ENCODE assay signal across 8 mouse cellular contexts in genomic region chr4:46665371-46665774, GRCm38 (mm10). TPM values are rescaled to one million over a fixed set of nuclear protein-coding genes. Genes with fewer than 3 reads are reported as not detected.
DNase-seq lines count a peak whose midpoint lies in the region; ATAC-seq and TF ChIP-seq lines count a peak whose summit lies in the region.

No protein-coding gene starts in this region.

- H3K9ac ChIP-seq in kidney, embryonic 15.5 days = no peak overlapping the region
- H3K9ac ChIP-seq in MEL (ENCODE audit: control insufficient read depth, low read depth, low read length, poor library complexity, severe bottlenecking) = no peak overlapping the region
- H3K9ac ChIP-seq in embryonic facial prominence, embryonic 15.5 days = no peak overlapping the region

- TF ChIP-seq POLR2A in MEL (IDR thresholded peaks at IDR 0.05; ENCODE audit: control insufficient read depth in 1 of 2, insufficient read depth in 1 of 2, low read depth in 1 of 2, low read length in 2 of 2, poor library complexity in 1 of 2) = no peak

- TF ChIP-seq CTCF in MEL (IDR thresholded peaks at IDR 0.05 in 2 of 3, conservative IDR thresholded peaks at IDR 0.05 in 1 of 3; ENCODE audit: control insufficient read depth in 1 of 3, insufficient read depth in 1 of 3, low read depth in 2 of 3, low read length in 3 of 3, poor library complexity in 1 of 3, severe bottlenecking in 1 of 3) = peak; percentile 8 to 68 (median 44); a peak in 4 of 6 replicates

- 0% methylated on average over 6 of the region's 8 CpGs for WGBS in kidney, embryonic 15.5 days
- WGBS in embryonic facial prominence, embryonic 15.5 days = 3% methylated on average over 8 of the region's 8 CpGs

- no peaks in the 10 kb centered on the region for H3K9me3 ChIP-seq in kidney, embryonic 15.5 days (replicated peaks)
- no peaks in the 10 kb centered on the region for H3K9me3 ChIP-seq in MEL (replicated peaks; ENCODE audit: insufficient read depth, low read length)
- no peaks in the 10 kb centered on the region for H3K9me3 ChIP-seq in embryonic facial prominence, embryonic 15.5 days (replicated peaks)

- H3K27me3 ChIP-seq in kidney, embryonic 15.5 days = no peaks in the 10 kb centered on the region
- H3K27me3 ChIP-seq in MEL (ENCODE audit: control insufficient read depth in 1 of 2, insufficient read depth in 2 of 2, low read length in 2 of 2) = no peaks in the 10 kb centered on the region; a peak in 1 of 4 replicates
- H3K27me3 ChIP-seq in embryonic facial prominence, embryonic 15.5 days = no peaks in the 10 kb centered on the region

- ATAC-seq in kidney, embryonic 15.5 days (replicated peaks; ENCODE audit: low FRiP score) = 0 out of 2 replicates have a peak, but pooled peaks have one; percentile 24
- no peak for ATAC-seq in embryonic facial prominence, embryonic 15.5 days (ENCODE audit: insufficient number of reproducible peaks, low FRiP score, low TSS enrichment, low read depth)
- ATAC-seq in megakaryocyte, adult 5-6 weeks (ENCODE audit: poor library complexity, severe bottlenecking) = peak; percentile 31
- no peak for ATAC-seq in monocyte, adult 5-6 weeks (replicated peaks; ENCODE audit: insufficient number of reproducible peaks, low FRiP score, low TSS enrichment, poor library complexity, severe bottlenecking)

- TF ChIP-seq RAD21 in MEL (IDR thresholded peaks at IDR 0.05; ENCODE audit: low read depth, low read length) = peak; percentile 36

- DNase-seq in kidney, postnatal 25 days = no peak
- DNase-seq in MEL (ENCODE audit: low read depth, low spot score) = peak; percentile 63
- no peak for DNase-seq in frontal cortex, adult 2 months (ENCODE audit: extremely low spot score in 1 of 2, low spot score in 1 of 2)
- DNase-seq in layer of hippocampus, postnatal 14 days (ENCODE audit: low spot score in 2 of 2) = no peak

- H3K4me2 ChIP-seq in kidney, embryonic 15.5 days = peak overlapping the region; percentile 85
- H3K4me2 ChIP-seq in embryonic facial prominence, embryonic 15.5 days (replicated peaks) = peak overlapping the region; percentile 64; the same call in 1 of the 2 replicates

- no peaks in the 10 kb centered on the region for H3K36me3 ChIP-seq in kidney, embryonic 15.5 days
- H3K36me3 ChIP-seq in MEL (ENCODE audit: control insufficient read depth in 1 of 2, insufficient read depth in 2 of 2, low read length in 2 of 2) = no peaks in the 10 kb centered on the region
- no peaks in the 10 kb centered on the region for H3K36me3 ChIP-seq in embryonic facial prominence, embryonic 15.5 days

- H3K4me3 ChIP-seq in kidney, embryonic 15.5 days (replicated peaks) = no peak overlapping the region
- no peak overlapping the region for H3K4me3 ChIP-seq in MEL (ENCODE audit: control insufficient read depth in 1 of 2, insufficient read depth in 1 of 2, low read depth in 2 of 2, low read length in 2 of 2)
- no peak overlapping the region for H3K4me3 ChIP-seq in embryonic facial prominence, embryonic 15.5 days (replicated peaks)

- no peaks in the 10 kb centered on the region for H3K79me2 ChIP-seq in MEL (ENCODE audit: control insufficient read depth, insufficient read depth, low read length, poor library complexity)

- H3K4me1 ChIP-seq in kidney, embryonic 15.5 days = peaks cover 22% of the 10 kb centered on the region
- H3K4me1 ChIP-seq in MEL (ENCODE audit: control insufficient read depth in 1 of 2, insufficient read depth in 2 of 2, low read length in 2 of 2) = no peaks in the 10 kb centered on the region
- H3K4me1 ChIP-seq in embryonic facial prominence, embryonic 15.5 days = peaks cover 10% of the 10 kb centered on the region

- H3K27ac ChIP-seq in kidney, embryonic 15.5 days = peak overlapping the region; percentile 93
- no peak overlapping the region for H3K27ac ChIP-seq in MEL (ENCODE audit: control insufficient read depth, low read depth, low read length)
- no peak overlapping the region for H3K27ac ChIP-seq in embryonic facial prominence, embryonic 15.5 days (replicated peaks)

- TF ChIP-seq EP300 in MEL (IDR thresholded peaks at IDR 0.05; ENCODE audit: low read depth in 1 of 2, low read length in 2 of 2) = no peak

TF ChIP-seq in MEL, 35 proteins besides CTCF, POLR2A, EP300 and RAD21:
- TF ChIP-seq GATA1 (IDR thresholded peaks at IDR 0.05; ENCODE audit: low read depth, low read length) = peak; percentile 61
- TF ChIP-seq GABPA (IDR thresholded peaks at IDR 0.05; ENCODE audit: low read depth, low read length) = no peak
- TF ChIP-seq MAX (IDR thresholded peaks at IDR 0.05; ENCODE audit: low read length) = no peak
- no peak for TF ChIP-seq ELF1 (IDR thresholded peaks at IDR 0.05; ENCODE audit: low read depth, low read length)
- 0 out of 2 replicates have a peak, but pooled peaks have one; percentile 30 for TF ChIP-seq ZNF384 (IDR thresholded peaks at IDR 0.05; ENCODE audit: low read depth, low read length)
- TF ChIP-seq POLR2AphosphoS5 (IDR thresholded peaks at IDR 0.05; ENCODE audit: borderline replicate concordance, low read depth, low read length) = no peak
- TF ChIP-seq SMC3 (IDR thresholded peaks at IDR 0.05; ENCODE audit: low read depth, low read length) = peak; percentile 71
- TF ChIP-seq TAL1 (IDR thresholded peaks at IDR 0.05; ENCODE audit: low read length) = no peak
- no peak for TF ChIP-seq MYB (IDR thresholded peaks at IDR 0.05; ENCODE audit: low read depth, low read length)

RNA-seq across cellular contexts. Expression of gene Tbc1d2, which starts 15.4 kb away (rescaled TPM):
- polyA plus RNA-seq in kidney, embryonic 15.5 days (2015; fragmentation: Nextera tagmentation; extraction: Ambion mirVana) = 2.8 and 3.0 TPM in 2 replicates
- total RNA-seq in MEL (2012; rRNA removed) = 0.19 and 0.20 TPM in 2 replicates
- polyA plus RNA-seq in MEL (2012; ENCODE audit: insufficient read depth in 1 of 2, insufficient read length in 2 of 2, low read depth in 1 of 2, low replicate concordance in 2 of 2, missing spikeins in 1 of 2) = under 1 TPM in 1 of 2 experiments, not detected in 1; 0.36 TPM
- 2.2 and 2.9 TPM in 2 replicates for polyA plus RNA-seq in embryonic facial prominence, embryonic 15.5 days (2015; fragmentation: Nextera tagmentation; extraction: Ambion mirVana)
- total RNA-seq in megakaryocyte, adult 5-6 weeks (2015) = 8.9 and 10.4 TPM in 2 replicates
- total RNA-seq in megakaryocyte, adult 5-6 weeks (2017) = 8.5 and 11.6 TPM in 2 replicates
- polyA plus RNA-seq in frontal cortex, adult 2 months (2012; rRNA removed) = 3.0 and 4.2 TPM in 2 replicates
- 1 to 10 TPM; 2.8 to 4.1 TPM for total RNA-seq in layer of hippocampus, postnatal 14 days (2021)
- 0.75 to 1.4 TPM (median 0.87 TPM) in 3 replicates for total RNA-seq in monocyte, adult 5-6 weeks (2017)

Comparison
In these comparisons a context has a peak if more than half of its experiments do, and no peak if none do; other contexts are left out.
1. ATAC-seq: peak in kidney, embryonic 15.5 days (single experiment) and megakaryocyte, adult 5-6 weeks (single experiment); none in embryonic facial prominence, embryonic 15.5 days (single experiment) and monocyte, adult 5-6 weeks (single experiment).